Mouse (Mus musculus) macrophage (primary cell): Measurements from ENCODE around the gene Dnttip1. TPM values are rescaled to one million over a fixed set of nuclear protein-coding genes. Genes with fewer than 3 reads are reported as not detected.
"Not testable (repeated sequence)": the region's sequence is repeated elsewhere in the genome, so short reads cannot be mapped to it uniquely, and the experiment has no call there.

Source experiments
- H3K27ac ChIP-seq: fragments of 350-480 bp; formaldehyde crosslinking; 2 replicates; pipeline ENCODE4 v1.9.0; 2021
- H3K36me3 ChIP-seq: fragments of 350-480 bp; formaldehyde crosslinking; 2 replicates; pipeline ENCODE4 v1.9.0; 2021; ENCODE audit errors: inconsistent target
- H3K4me3 ChIP-seq: fragments of 350-480 bp; formaldehyde crosslinking; 2 replicates; pipeline ENCODE4 v1.9.0; 2021; ENCODE audit errors: inconsistent target
- H3K79me2 ChIP-seq: fragments of 350-480 bp; formaldehyde crosslinking; 2 replicates; pipeline ENCODE4 v1.9.0; 2021; ENCODE audit errors: inconsistent target
- WGBS: methylation state at CpG from one replicate; pipeline ENCODE4 v1.1.7; 2026; ENCODE audit warnings: inconsistent platforms; ENCODE audit not compliant: missing documents; 5-methylcytosine and 5-hydroxymethylcytosine counted together
- polyA plus RNA-seq: library from polyadenylated mRNA; stranded (reverse); fragments of 250-400 nt; gene quantifications from 3 replicates; pipeline ENCODE4 v1.2.4, GENCODE M21; 2018; ENCODE audit warnings: inconsistent platforms
- total RNA-seq, 78 experiments: library from RNA; depleted of rRNA; stranded (reverse); fragments of 250-400 nt; gene quantifications; 1 replicate in 9 of 78; 2 replicates in 24 of 78; 3 replicates in 43 of 78; 4 replicates in 2 of 78; pipeline ENCODE4 v1.2.4; 2018; ENCODE audit warnings: inconsistent platforms in 56 of 78

Gene Dnttip1
- total RNA-seq (2018; cell fraction: chromatin; rRNA removed): 100 to 1,000 TPM in 1 of 26 experiments, 10 to 100 TPM in 25; 39.0 to 101 (median 55.4) TPM
- 10 to 100 TPM; 16.5 to 22.4 (median 19.9) TPM for total RNA-seq (2018; cell fraction: cytosol; rRNA removed)
- total RNA-seq (2018; cell fraction: nucleus; rRNA removed): 10 to 100 TPM; 18.5 to 40.3 (median 29.0) TPM
- 20.7 to 27.5 TPM (median 21.6 TPM) in 3 replicates for polyA plus RNA-seq

DNA sequence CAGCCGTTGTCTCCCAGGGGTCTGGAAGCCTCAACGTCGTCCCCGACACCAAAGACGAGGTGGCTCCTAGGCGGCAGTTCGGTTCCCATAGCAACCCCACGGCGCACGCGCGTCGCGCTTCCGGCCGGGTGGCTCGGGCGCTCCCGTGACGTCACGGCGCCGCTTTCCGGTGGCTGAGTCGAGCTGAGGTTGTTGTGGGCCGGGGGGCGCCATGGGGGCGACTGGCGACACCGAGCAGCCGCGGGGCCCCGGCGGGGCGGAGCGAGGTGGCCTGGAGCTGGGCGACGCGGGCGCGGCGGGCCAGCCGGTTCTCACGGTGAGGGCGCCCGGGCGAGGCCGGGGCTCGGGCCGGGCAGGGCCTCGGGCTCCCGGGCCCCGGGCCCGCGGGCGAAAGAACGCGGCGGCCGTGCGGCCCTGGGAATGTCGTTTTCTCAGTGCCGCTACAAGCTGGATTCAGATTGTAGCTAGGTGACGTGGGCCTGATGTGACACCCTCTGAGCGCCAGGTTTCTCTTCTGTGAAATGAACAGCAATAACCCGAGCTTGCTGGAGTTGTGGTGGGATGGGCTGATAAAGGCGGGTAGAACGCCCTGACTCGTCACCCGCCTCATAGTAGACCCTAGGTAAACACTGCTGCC lies at the start of gene Dnttip1, which contains the start of gene Wfdc3:
Gene Dnttip1, plus strand, starts transcription at position 141 of the 637 bp plus-strand sequence.
Gene Wfdc3, minus strand, starts transcription at position 89 of the 637 bp plus-strand sequence.
- Histone ChIP-seq H3K27ac (peak within 1 kb of the TSS; percentile 43), H3K36me3 (peaks cover 27% of the 10 kb centered on the region; the same call in 1 of the 2 replicates), H3K4me3 (peak within 1 kb of the TSS; percentile 91), H3K79me2 (peaks cover 49% of the 10 kb centered on the region)
- WGBS: under 1% methylated on average over 65 of the region's 70 CpGs

DNA sequence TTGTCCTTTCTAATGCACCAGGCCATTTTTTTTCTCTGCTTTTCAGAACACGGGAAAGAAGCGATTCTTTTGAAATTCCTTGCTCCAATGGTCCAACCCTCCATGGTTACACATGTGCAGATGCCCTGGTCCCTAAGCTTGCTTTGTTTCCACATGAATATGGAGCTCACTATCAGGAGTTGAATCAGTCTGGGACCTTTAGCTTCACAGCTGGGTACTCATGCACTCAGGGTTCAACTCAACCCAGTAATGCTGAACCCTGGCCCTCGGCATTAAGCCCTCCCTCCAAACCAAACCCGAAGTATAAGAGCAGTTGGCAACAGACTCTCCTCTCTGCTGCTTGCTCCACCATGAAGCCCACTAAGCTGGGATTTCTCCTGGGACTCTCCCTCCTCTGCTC lies 47.6 kb upstream of the Dnttip1 start, which contains the start of gene Spint4:
Gene Spint4, plus strand, starts transcription at position 301 of the 400 bp plus-strand sequence.
- H3K79me2 ChIP-seq: no peaks in the 10 kb centered on the region
- H3K27ac ChIP-seq: no peak within 1 kb of the TSS
- no peaks in the 10 kb centered on the region for H3K36me3 ChIP-seq
- WGBS: 86% methylated on average over 4 of the region's 4 CpGs
- no peak within 1 kb of the TSS for H3K4me3 ChIP-seq

DNA sequence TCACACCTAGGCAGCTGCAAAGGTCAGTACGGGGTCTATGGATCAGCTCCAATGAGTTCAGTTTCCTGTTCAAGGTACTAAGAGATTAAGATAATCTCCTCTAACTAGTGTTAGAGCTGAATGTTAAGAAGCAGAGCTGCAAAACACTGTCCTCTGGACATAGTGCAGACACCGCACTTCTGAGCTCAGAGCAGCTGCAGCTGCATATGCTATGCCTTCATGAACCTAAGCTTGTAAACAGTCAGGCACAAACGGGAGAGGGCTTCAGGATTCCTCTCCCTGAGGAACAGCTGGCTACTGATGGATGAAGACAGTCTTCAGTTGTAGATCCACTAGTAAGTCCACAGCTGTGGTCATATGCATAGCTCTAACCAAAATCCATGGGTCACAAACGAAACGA lies 44.8 kb upstream of the Dnttip1 start:
- Histone ChIP-seq H3K4me3 (no peak overlapping the region), H3K79me2 (no peaks in the 10 kb centered on the region), H3K27ac (no peak overlapping the region), H3K36me3 (no peaks in the 10 kb centered on the region)
- WGBS: 74% methylated on average over 5 of the region's 5 CpGs

DNA sequence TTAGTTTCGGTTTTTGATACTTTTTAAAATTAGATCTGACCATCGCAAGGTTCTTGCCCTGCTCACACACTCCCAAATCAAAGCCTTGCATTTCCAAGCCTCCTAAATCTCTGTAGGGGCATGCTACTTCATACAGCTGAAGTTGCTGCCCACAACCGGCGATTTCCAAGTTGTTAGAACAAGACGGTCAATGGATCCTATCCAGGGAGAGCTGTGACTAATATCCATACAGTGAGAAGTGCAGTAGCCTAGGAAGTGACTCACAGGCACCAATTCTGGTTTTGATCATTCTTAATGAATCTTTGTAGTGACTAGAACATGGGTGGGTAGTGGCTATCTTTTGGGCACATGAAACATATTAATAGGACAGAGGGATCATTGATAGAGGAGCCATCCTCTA lies 44.0 kb upstream of the Dnttip1 start:
- H3K79me2 ChIP-seq: no peaks in the 10 kb centered on the region
- H3K36me3 ChIP-seq: no peaks in the 10 kb centered on the region
- 93% methylated on average over 5 of the region's 5 CpGs for WGBS
- H3K4me3 ChIP-seq: no peak overlapping the region
- H3K27ac ChIP-seq: no peak overlapping the region

DNA sequence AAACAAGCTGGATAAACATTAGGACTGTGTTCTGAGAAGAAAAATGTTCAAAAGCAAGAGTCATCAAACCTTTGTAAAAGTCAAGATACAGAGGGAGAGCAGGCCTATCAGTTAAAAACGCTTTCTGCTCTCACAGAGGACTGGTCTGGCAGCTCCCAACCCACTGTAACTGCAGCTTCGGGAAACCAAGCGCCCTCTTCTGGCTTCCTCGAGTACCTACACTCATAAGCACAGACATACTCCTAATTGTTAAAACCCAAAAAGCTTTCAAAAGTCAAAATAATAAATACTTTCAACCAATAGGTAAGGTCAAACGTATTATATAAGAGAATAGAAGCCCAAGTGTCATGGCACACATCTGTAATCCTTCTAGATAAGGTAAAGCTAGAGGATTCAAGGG lies 41.5 kb upstream of the Dnttip1 start:
- 81% methylated on average over 5 of the region's 5 CpGs for WGBS
- Histone ChIP-seq H3K4me3 (no peak overlapping the region), H3K79me2 (no peaks in the 10 kb centered on the region), H3K36me3 (no peaks in the 10 kb centered on the region), H3K27ac (no peak overlapping the region)

DNA sequence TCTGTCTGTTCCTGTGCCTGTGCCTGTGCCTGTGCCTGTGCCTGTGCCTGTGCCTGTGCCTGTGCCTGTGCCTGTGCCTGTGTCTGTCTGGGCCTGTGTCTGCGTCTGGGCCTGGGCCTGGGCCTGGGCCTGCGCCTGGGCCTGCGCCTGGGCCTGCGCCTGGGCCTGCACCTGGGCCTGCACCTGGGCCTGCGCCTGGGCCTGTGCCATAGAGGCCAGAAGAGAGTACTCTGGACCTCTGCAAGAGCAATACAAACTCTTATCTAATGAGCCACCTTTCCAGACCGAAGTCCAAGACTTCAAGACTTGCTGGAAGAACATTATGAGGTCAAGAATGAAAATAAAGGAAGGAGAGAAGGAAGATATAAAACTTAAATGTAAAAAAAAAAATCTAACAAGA lies 40.5 kb upstream of the Dnttip1 start:
- 92% methylated on average over 6 of the region's 6 CpGs for WGBS
- no peaks in the 10 kb centered on the region for H3K36me3 ChIP-seq

DNA sequence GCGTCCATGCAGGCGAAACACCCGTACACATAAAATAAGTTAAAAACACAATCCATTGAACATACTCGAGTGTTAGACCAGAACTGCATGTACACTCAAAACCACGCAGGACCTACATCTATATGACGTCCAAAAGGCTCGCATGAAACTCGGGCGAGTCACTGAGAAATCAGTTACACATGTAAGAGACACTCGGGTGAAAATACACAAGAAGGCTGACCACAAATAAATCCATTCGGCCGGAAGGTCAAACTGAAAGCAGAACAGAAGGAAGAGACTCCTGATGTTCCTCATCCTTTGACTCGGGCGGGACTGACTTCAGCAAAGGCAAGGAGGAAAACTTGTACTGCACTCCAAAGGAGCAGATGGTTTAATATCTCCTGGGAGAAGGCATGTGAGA lies 39.8 kb upstream of the Dnttip1 start:
- Histone ChIP-seq H3K36me3 (no peaks in the 10 kb centered on the region), H3K27ac (no peak overlapping the region), H3K4me3 (no peak overlapping the region), H3K79me2 (no peaks in the 10 kb centered on the region)
- WGBS: 96% methylated on average over 14 of the region's 14 CpGs

More for the DNA sequence above, 40.5 kb upstream of the Dnttip1 start:
- Histone ChIP-seq H3K27ac (no peak overlapping the region), H3K4me3 (no peak overlapping the region), H3K79me2 (no peaks in the 10 kb centered on the region)

DNA sequence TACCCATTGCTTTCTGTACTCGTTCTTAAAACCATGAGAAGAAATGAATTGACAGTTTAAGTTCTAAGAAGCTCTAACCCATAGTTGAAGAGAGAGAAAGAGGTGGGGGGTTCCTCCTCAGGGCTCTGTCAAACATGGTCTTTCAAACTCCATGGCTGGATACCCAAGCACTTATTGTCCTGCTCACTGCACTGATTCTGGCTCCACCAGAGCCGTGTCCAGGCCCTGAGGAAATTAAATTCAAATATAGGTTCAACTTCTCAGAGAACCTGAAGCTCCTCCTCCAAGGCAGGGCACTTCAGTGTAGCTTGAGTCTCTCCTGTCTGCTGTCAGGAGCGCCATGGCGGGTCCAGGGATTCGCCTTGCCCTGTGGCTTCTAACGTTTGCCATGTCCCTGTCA lies 30.8 kb upstream of the Dnttip1 start, which contains the start of gene Spint5:
Gene Spint5, plus strand, starts transcription at position 301 of the 400 bp plus-strand sequence.
- Histone ChIP-seq H3K36me3 (no peaks in the 10 kb centered on the region), H3K4me3 (no peak within 1 kb of the TSS), H3K27ac (no peak within 1 kb of the TSS), H3K79me2 (no peaks in the 10 kb centered on the region)
- WGBS: 87% methylated on average over 6 of the region's 6 CpGs

DNA sequence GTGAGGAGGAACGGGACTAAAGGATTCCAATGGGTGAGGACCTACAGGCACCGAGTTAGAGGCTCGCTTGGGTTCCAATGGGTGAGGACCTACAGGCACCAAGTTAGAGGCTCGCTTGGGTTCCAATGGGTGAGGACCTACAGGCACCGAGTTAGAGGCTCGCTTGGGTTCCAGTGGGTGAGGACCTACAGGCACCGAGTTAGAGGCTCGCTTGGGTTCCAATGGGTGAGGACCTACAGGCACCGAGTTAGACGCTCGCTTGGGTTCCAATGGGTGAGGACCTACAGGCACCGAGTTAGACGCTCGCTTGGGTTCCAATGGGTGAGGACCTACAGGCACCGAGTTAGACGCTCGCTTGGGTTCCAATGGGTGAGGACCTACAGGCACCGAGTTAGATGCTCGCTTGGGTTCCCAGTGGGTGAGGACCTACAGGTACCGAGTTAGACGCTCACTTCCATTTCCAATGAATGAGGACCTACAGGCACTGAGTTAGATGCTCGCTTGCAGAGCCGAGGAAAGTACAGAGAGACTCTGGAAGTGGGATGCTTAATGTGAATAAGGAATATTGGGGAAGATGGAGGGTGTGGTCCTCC lies 29.5 kb upstream of the Dnttip1 start:
- H3K27ac ChIP-seq, H3K36me3 ChIP-seq, H3K4me3 ChIP-seq, H3K79me2 ChIP-seq: not testable (repeated sequence)
- WGBS: 90% methylated on average over 10 of the region's 23 CpGs

DNA sequence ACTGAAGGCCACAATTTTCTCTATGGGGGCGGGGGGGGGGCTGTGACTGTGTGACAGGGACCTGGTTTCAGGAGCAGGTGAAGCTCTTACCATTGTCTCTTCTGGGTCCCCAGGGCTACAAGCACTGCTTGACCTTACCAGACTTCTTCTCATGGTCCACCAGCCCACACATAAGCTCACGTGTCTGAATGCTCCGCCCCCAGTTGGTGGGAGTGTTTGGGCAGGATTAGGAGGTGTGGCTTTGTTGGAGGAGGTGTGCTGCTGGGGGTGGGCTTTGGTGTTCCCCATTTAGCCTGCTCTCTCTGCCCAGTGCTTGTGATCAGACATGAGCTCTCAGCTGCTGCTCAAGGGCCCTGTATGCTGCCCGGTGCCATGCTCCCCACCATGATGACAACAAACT lies 22.5 kb upstream of the Dnttip1 start:
- Histone ChIP-seq H3K4me3 (no peak overlapping the region), H3K79me2 (no peaks in the 10 kb centered on the region), H3K36me3 (no peaks in the 10 kb centered on the region), H3K27ac (no peak overlapping the region)
- 80% methylated on average over 4 of the region's 4 CpGs for WGBS

DNA sequence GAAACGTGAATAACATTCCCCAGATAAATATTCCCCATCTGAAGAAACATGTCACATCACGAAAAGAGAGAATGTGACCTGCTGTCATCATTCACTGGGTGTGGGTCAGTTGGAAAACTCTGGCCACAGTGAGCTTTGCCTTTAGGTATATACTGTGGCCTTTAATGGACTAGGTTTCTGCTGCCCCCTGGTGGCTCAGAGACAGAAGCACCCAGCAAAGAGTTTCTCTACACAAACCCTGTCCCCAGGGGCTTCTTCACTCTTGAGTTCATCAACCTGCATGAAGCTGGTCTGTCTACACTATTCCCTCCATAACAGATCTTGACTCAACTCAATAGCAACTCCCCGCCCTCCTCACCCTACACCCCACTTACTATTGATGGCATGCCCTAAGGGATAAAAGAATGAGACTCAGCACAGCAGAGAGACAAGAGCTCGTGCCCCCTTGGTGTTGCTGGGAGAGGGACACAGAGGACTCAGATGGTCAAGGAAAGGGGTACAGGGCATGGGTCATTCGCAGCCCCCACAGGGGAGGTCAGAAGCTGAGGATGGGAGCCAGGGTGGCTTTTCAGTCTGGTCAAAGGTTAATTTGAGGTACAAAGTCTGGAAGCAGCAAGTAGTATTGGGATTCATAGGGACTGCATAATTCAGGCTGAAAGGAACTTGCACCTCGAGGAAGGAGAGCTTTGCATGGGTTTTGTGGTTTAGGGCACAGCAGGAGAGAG lies 19.7 kb upstream of the Dnttip1 start:
- WGBS: 35% methylated on average over 6 of the region's 6 CpGs
- Histone ChIP-seq H3K36me3 (no peaks in the 10 kb centered on the region), H3K79me2 (no peaks in the 10 kb centered on the region), H3K27ac (no peak overlapping the region), H3K4me3 (no peak overlapping the region)

DNA sequence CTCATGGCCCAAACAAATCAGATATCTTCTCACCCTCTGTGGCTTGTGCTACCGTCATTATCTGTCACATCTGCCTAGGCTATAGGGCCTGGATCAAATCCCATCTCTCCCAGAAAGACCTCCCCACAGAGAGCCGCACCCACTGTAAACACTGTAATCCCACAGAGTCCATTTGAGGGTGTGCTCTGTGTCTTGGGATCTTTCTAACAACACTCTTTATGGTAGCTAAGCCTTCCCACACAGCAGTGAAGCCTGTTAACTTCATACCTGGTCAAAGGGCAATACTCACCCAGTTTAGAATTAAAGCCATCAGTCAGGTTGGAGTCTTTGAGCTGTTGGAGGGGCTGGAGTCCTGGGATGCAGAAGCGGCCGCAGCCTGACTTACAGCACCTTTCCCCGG lies 14.1 kb upstream of the Dnttip1 start:
- H3K36me3 ChIP-seq: no peaks in the 10 kb centered on the region
- H3K27ac ChIP-seq: no peak overlapping the region
- 94% methylated on average over 5 of the region's 5 CpGs for WGBS
- no peak overlapping the region for H3K4me3 ChIP-seq
- no peaks in the 10 kb centered on the region for H3K79me2 ChIP-seq

DNA sequence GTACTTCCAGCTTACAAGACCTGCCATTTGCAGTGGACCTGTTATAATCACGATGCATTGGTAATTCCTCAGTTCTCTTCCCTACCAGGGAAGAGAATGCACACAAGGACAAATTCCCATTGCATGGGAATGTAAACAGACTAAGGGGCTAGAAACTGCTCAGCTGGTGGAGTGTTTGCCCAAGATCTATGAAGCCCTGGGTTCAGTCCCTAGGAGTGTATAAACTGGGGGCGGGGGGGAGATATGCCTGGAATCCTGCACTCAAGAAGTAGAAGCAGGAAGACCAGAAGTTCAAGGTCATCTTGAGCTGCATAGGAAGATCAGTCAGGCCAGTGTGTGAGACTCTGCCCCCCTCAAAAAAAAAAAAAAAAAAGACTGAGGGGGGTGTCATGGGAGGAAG lies 12.5 kb upstream of the Dnttip1 start:
- H3K79me2 ChIP-seq: no peaks in the 10 kb centered on the region
- H3K36me3 ChIP-seq: no peaks in the 10 kb centered on the region
- no peak overlapping the region for H3K4me3 ChIP-seq
- H3K27ac ChIP-seq: no peak overlapping the region
- WGBS: 100% methylated on average over 2 of the region's 2 CpGs

DNA sequence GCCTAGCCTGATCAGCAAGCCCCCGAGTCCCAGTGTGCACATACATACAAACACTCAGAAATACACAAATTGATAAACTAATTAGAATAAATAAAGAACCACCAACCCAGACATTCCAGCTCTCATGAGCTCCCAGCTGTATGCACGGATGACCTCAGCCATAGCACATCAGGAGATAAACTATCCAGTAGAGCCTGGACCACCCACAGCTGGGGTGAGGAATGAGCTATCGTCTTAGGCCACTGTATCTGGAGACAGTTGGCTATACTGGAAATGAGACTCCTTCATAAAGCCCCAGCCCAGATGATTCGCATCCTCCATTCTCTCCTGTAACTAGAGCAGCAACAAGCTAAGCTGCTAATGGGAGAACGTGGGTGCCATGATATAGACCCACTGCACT lies 10.9 kb upstream of the Dnttip1 start:
- no peak overlapping the region for H3K27ac ChIP-seq
- H3K36me3 ChIP-seq: no peaks in the 10 kb centered on the region
- no peaks in the 10 kb centered on the region for H3K79me2 ChIP-seq
- 94% methylated on average over 5 of the region's 5 CpGs for WGBS
- no peak overlapping the region for H3K4me3 ChIP-seq

DNA sequence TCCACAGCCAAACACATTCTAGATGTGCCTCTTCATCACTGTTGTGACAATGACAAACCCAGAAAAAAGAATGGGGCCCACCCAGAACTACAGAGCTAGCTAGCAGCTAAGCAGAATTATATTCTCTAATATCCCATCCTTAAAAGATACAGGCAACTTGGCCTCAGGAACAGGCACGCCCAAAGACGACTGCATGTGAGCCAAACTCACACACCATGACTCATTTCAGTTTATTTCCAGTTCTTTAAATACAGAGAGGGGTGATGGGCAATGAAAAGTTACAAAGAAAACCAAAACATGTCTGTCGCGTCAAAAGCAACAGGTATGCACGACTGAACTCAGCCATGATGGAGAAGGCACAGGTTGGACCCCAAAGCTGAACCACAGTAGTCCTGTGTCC lies 10.3 kb upstream of the Dnttip1 start:
- no peak overlapping the region for H3K4me3 ChIP-seq
- no peak overlapping the region for H3K27ac ChIP-seq
- no peaks in the 10 kb centered on the region for H3K36me3 ChIP-seq
- H3K79me2 ChIP-seq: no peaks in the 10 kb centered on the region
- WGBS: 86% methylated on average over 5 of the region's 5 CpGs
